Mouse (Mus musculus) thymus, postnatal 0 days (tissue): ENCODE results near the gene Itga6. TPM values are rescaled to one million over a fixed set of nuclear protein-coding genes. Genes with fewer than 3 reads are reported as not detected.
"Not testable (repeated sequence)": the region's sequence is repeated elsewhere in the genome, so short reads cannot be mapped to it uniquely, and the experiment has no call there.

Experiments used
- DNase-seq: peaks from one replicate; pipeline ENCODE4 v3.0.0-alpha.2; 2015; ENCODE audit warnings: low spot score
- polyA plus RNA-seq: library from polyadenylated mRNA; unstranded; fragments of >200 nt; fragmentation: Nextera tagmentation; extraction: Ambion mirVana; gene quantifications from 2 replicates; pipeline ENCODE4 v1.2.1, GENCODE M21; 2015

Itga6 gene
- polyA plus RNA-seq, 1 experiment from 2014 or later = 37.8 TPM

DNA sequence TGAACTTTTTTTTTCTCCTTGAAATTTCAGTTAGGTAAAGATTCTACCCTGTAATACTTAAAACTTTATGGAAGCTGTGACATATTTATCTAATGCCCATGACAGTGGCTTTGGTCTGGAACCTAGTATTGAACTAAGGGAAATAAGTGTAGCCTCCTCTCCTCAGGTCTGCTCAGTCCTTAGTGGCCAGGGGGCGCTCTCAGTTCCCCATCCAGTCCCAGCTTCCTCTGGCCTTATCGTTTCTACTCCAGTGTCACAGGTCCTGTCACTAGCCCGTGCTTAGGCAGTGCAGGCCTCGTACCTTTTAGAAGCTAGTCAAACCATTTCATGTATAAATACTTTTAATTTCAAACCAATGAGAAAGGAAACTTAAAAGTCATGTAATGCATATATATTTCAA, 143.0 kb downstream of the Itga6 start:
- DNase-seq = no peak

DNA sequence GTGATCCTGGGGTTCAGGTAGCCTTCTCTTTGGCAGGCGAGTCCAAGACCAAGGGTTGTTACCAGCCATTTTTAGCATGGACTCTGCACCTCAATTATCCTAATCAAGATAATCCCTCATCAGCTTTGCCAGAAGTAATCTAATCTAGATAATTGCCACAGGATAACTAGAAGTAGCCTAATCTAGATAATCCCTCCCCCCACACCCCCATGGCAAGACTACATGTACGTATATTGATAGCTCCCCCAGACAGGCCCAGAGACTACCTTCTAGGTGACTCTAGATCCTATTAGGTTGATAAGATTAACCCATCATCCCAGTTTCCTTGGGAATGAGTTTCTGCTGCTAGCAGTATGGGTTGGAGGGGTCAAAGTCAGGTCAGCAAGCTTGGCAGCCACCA, 146.1 kb downstream of the Itga6 start:
- no peak for DNase-seq

DNA sequence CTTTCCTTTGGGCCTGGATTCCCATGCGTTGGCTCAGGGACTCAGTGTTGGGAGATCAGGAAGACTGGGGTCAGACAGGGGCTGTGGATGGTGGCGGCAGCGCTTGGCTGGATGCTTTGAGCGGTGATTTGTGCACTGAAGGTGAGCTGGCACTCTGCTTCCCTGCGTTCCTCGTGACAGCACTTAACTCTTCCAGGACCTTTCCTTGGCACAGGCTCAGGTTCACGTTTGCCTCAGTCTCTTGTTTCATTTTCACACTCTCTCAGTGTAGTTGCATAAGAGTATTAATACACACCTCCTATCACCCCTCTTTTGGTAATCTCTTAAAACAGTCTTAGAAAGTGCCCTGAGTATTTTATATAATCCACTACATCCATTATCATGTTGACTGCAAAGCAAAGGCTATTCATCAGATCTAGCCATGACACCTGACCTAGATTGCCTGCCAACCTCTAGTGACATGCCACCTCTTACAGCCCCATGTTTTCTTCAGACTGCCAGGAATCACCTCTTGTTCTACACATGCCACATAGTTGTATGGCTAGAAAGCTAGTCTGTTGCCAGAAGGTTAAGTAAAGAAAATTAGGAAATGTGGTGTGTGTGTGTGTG, 147.4 kb downstream of the Itga6 start:
- no peak for DNase-seq

DNA sequence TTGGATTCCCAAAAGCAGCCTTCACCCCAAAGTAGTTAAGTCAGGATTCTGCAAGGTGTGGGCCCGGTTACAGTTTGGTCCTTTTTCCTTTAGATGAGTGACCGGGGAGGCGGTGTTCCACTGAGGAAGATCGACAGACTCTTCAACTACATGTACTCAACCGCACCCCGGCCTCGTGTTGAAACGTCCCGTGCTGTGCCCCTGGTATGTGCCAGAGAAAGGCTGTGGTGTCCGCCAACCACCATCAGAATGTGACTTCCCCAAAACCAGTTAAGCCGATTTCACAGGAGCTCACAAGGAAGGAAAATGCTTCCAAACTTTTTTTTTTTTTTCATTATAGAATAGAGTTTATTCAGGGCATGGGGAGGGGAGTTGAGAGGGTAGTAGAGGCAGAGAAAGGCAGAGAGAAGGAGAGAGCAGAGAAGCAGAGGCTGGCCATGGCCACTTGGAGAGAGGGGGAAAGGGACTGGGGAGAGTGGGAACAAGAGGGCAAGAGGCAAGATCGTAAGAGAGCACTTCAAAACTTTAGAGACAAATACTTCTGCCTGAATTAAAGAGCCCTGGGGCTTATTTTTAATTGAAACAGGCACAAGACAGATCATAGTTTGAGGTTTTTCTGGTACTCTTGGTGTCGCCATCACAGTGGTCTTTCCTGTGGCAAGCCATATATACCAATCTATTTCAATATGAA, 150.3 kb downstream of the Itga6 start:
- no peak for DNase-seq

DNA sequence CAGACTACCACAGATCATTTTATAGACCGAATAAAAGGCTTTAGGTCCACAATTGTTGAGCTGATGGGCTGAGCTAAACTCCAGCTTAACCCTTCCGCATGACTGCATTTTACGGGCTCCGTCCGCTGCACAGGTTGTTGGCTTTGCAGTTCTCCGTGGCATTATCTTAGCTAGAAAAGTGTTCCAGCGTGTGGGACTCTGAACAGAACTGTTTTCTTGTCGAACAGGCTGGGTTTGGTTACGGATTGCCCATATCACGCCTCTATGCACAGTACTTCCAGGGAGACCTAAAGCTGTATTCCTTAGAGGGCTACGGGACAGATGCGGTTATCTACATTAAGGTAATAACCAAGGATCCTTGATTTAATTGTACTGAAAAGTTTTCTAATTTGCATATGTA, 152.0 kb downstream of the Itga6 start:
- DNase-seq = no peak

DNA sequence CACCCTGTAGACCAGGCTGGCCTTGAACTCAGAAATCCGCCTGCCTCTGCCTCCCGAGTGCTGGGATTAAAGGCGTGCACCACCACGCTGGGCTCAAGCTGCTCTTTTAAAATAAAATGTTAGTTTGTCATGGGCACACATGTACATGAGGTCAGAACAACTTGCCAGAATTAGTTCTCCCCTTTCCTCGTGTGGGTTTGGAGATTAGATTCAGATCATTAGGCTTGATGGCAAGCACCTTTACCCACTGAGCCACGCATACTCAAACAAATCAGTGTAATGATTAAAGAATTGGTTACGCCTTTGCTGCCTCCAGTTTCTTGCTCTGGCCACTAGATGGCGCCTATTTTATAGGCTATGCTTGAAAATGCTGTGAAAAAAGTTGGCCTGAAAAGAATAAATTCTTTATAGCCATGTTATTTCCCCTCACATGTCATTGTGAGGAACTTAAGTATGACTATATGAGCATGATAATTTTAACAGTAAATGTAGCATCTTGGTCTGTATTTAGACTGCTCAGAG, 153.0 kb downstream of the Itga6 start:
- peak; percentile 45 for DNase-seq

DNA sequence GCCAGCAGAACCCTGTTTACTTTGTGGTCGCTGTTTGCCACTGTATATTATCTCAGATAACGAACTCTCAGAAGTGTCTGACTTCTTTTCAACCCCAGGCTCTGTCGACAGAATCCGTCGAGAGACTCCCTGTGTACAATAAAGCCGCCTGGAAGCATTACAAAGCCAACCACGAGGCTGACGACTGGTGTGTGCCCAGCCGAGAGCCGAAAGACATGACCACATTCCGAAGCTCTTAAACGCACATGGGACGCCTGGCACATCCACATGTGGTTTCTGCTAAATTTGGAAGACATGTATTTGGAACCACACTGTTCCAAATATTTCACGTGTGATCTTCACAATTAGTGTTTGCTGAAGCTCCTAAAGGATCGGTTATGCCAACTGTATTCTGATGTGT, 154.5 kb downstream of the Itga6 start:
- DNase-seq = no peak

DNA sequence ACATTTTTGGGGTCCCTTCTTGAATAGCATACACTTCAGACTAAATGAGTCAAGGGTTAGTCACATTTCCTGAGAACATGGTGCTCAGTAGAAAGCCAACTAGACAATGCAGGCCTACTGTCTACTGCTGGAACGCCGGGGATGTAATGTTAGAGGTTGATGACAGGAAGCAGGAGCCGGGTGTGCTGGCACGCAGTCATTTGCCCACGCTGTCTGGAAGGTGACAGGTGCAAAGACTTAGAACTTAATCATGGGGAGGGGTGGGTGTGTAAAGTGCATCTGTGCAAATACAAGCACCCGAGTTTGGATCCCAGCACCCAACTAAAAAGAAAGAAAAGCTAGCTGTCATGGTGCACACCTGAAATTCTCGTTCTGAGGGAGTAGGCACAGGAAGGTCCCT, 159.7 kb downstream of the Itga6 start:
- no peak for DNase-seq

DNA sequence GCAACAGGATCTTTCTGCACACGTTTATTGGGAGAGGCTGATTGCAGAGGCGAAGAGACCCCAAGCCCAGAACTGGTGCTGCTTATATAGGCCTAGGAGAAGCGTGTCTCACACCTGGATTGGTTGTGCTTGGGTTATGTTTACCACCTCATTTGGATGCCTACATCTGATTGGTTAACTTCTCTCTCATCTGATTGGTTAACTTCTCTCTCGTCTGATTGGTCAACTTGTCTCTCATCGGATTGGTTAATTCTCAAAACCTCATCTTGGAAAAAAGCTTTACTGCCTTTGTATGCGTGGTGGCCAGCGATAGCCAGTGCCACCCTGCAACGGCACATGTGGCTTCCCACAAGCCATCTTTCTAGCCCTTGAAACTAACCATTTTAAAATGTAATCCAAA, 160.9 kb downstream of the Itga6 start:
- not testable (repeated sequence) for DNase-seq

Other genes with a start within 250 kb of the Itga6 start
- 0.12 and 0.44 TPM in 2 replicates for gene Dlx1, start 217.5 kb upstream of the Itga6 start, polyA plus RNA-seq
- 0.05 TPM in 1 of 2 replicates, not detected in the other for gene Dlx2, start 198.9 kb upstream of the Itga6 start, polyA plus RNA-seq
- 60.2 and 73.8 TPM in 2 replicates for gene Pdk1, start 127.6 kb downstream of the Itga6 start, polyA plus RNA-seq
- gene Rapgef4, start 235.6 kb downstream of the Itga6 start, polyA plus RNA-seq = 4.2 and 4.4 TPM in 2 replicates